Mouse (Mus musculus) spleen, adult 18-20 months (tissue): ENCODE measurements at regions not wholly inside any gene's neighbourhood (a gene's known extent, or its start where the extent isn't known, plus 50 kb on each side); places are given as distances from the start of the nearest gene placed in this dataset.
A peak's percentile ranks its signal among the peaks of the same experiment; 100 is the strongest.

Experiments used
- DNase-seq, 2 experiments: peaks; one replicate each; pipeline ENCODE4 v3.0.0; 2022; ENCODE audit warnings: mixed read lengths in 2 of 2

- peak; percentile 9 to 28 for DNase-seq
Measured at GRCm38 (mm10) chr17:51240360-51240993, 61.3 kb upstream of the Tbc1d5 start.

- DNase-seq = no peak
Measured at GRCm38 (mm10) chr17:51239465-51239864, 60.3 kb upstream of the Tbc1d5 start.
